Mouse (Mus musculus): ENCODE measurements around the gene Galnt2. TPM values are rescaled to one million over a fixed set of nuclear protein-coding genes. Genes with fewer than 3 reads are reported as not detected.

Gene Galnt2
- polyA plus RNA-seq, 1 experiment from 2014 or later: 46.4 TPM

DNA sequence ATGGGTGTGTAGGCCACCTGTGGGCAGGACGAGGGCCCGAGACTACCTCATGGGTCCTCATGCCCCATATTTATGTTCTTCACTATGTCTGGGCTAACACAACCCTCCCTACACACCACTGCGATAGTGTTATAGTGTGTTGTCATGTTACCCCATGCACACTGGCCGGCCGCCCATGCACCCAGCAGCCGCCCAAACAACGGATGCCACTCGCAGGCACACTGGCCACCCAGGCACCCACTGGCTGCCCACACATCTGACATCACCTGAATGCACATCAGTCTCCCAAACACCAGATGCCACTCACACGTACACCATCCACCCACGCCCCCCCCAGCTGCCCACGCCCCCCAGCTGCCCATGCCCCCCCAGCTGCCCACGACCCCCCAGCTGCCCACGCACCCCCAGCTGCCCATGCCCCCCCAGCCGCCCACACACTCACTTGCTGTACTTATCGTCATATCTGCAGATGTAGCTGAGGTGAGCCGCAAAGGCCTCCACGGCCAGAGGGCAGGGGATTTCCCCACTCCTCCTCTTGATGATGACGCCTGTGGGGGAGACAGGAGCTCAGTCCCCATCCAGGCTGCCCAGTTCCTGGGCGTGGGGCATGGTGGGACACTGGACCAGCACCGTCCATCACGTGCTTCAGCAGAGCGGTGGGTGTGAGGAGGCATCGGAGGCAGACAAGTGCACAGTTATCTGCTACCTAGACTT, 140.4 kb downstream of the Galnt2 start:
- Histone ChIP-seq H3K9me3 (ENCODE audit: control insufficient read depth, low read length) (no peaks in the 10 kb centered on the region), H3K9ac (ENCODE audit: low read length) (no peak overlapping the region), H3K27me3 (ENCODE audit: control insufficient read depth, insufficient read depth, low read depth, low read length) (no peaks in the 10 kb centered on the region), H3K4me2 (ENCODE audit: low read depth, low read length) (no peak overlapping the region), H3K4me3 (ENCODE audit: low read length) (no peak overlapping the region), H3K27ac (ENCODE audit: low read length) (no peak overlapping the region), H3K36me3 (ENCODE audit: control insufficient read depth, insufficient read depth, low read length) (no peaks in the 10 kb centered on the region), H3K4me1 (replicated peaks; ENCODE audit: control insufficient read depth, insufficient read depth, low read length) (peaks cover 5% of the 10 kb centered on the region; the same call in 1 of the 2 replicates)
- no peak for ATAC-seq (ENCODE audit: low read depth)
- WGBS: 84% methylated on average over 23 of the region's 23 CpGs

DNA sequence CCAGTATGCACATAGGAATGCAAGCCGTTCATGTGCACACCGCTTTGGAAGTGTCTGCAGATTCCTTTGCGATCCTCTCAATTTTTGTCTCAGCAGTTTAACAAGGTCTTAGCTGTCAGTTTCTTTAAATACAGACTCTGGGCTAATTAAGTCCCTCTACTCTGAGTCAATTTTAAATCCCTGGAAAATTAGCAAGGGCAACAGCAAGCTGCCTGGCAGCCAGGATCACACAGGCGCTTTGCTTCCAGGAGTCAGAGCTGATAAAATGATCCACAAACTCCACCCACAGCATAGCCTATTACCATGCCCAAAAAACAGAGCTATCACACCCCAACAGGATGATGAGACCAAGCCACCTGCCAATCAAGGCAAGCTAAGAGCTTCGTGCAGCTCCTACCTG, 142.6 kb downstream of the Galnt2 start:
- 88% methylated on average over 5 of the region's 5 CpGs for WGBS
- Histone ChIP-seq H3K27me3 (ENCODE audit: control insufficient read depth, insufficient read depth, low read depth, low read length) (no peaks in the 10 kb centered on the region), H3K9me3 (ENCODE audit: control insufficient read depth, low read length) (no peaks in the 10 kb centered on the region), H3K4me1 (replicated peaks; ENCODE audit: control insufficient read depth, insufficient read depth, low read length) (peaks cover 5% of the 10 kb centered on the region; the same call in 1 of the 2 replicates), H3K9ac (ENCODE audit: low read length) (no peak overlapping the region), H3K27ac (ENCODE audit: low read length) (no peak overlapping the region), H3K4me2 (ENCODE audit: low read depth, low read length) (no peak overlapping the region), H3K36me3 (ENCODE audit: control insufficient read depth, insufficient read depth, low read length) (no peaks in the 10 kb centered on the region), H3K4me3 (ENCODE audit: low read length) (no peak overlapping the region)
- no peak for ATAC-seq (ENCODE audit: low read depth)

DNA sequence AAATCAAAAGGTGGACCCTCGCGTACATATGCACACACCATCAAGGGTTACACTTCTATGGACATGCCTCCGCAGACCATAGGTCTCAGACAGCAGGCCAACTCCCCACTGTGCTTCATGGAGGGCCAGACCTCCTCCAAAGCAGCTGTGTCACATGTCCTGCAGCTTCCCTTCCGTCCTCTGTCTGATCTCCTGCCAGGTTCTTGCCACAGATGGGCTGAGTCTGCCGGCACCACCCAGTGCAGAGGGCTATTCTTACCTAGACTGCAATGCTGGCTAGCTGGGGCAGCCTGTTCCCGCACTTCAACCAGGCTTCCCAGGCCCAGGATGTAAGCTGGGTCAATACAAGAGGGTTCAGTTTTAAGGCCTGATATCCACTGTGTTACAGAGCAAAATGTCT, 144.0 kb downstream of the Galnt2 start:
- ATAC-seq (ENCODE audit: low read depth): peak; percentile 63; the same call in 1 of the 2 replicates

DNA sequence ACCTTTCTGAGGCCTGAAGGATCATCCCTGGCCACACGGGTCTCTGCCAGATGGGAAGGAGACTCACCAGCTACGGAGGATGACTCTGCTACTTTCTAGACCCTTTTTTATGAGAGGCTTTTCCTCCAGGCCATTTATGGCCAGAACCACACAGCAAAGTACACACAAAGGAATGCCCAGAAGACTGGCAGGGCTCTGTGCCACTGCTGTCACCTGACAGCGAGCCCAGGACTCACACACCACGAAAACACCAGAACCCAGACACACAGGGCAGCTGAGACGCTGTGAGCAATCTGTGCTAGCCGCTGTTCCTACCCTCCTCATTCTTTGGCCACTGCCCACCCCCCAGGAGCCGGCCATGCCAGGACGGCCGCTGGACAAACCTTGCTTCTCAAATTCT, 144.5 kb downstream of the Galnt2 start:
- WGBS: 85% methylated on average over 9 of the region's 9 CpGs
- Histone ChIP-seq H3K4me2 (ENCODE audit: low read depth, low read length) (no peak overlapping the region), H3K27me3 (ENCODE audit: control insufficient read depth, insufficient read depth, low read depth, low read length) (no peaks in the 10 kb centered on the region), H3K27ac (ENCODE audit: low read length) (no peak overlapping the region), H3K9me3 (ENCODE audit: control insufficient read depth, low read length) (no peaks in the 10 kb centered on the region), H3K4me3 (ENCODE audit: low read length) (no peak overlapping the region), H3K9ac (ENCODE audit: low read length) (no peak overlapping the region), H3K36me3 (ENCODE audit: control insufficient read depth, insufficient read depth, low read length) (no peaks in the 10 kb centered on the region), H3K4me1 (replicated peaks; ENCODE audit: control insufficient read depth, insufficient read depth, low read length) (peaks cover 5% of the 10 kb centered on the region; the same call in 1 of the 2 replicates)
- no peak for ATAC-seq (ENCODE audit: low read depth)

More for the DNA sequence above, 144.0 kb downstream of the Galnt2 start:
- no peak overlapping the region for H3K27ac ChIP-seq (ENCODE audit: low read length)
- peaks cover 5% of the 10 kb centered on the region; the same call in 1 of the 2 replicates for H3K4me1 ChIP-seq (replicated peaks; ENCODE audit: control insufficient read depth, insufficient read depth, low read length)
- H3K4me2 ChIP-seq (ENCODE audit: low read depth, low read length): no peak overlapping the region
- no peaks in the 10 kb centered on the region for H3K27me3 ChIP-seq (ENCODE audit: control insufficient read depth, insufficient read depth, low read depth, low read length)
- 45% methylated on average over 6 of the region's 6 CpGs for WGBS
- no peak overlapping the region for H3K4me3 ChIP-seq (ENCODE audit: low read length)
- H3K9me3 ChIP-seq (ENCODE audit: control insufficient read depth, low read length): no peaks in the 10 kb centered on the region
- H3K36me3 ChIP-seq (ENCODE audit: control insufficient read depth, insufficient read depth, low read length): no peaks in the 10 kb centered on the region
- no peak overlapping the region; the same call in 1 of the 2 replicates for H3K9ac ChIP-seq (ENCODE audit: low read length)

DNA sequence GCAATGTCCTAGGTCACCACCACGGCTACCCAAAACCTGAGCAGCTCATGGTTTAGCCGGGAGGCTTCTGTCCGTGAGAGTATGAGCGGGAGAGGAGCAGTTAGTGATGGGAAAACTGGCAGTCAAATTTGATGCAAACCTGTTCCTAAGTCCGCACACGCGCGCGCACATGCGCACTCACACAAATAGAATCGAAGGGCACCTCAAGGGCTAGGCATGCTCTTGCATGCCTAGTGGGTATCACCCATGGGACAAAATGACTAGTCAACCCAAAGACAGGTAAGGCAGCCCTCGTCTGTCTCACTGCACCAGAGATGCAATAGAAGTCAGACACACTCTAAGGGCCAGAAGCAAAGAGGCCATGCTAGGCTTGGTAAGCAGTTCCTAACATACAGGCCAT, 145.2 kb downstream of the Galnt2 start:
- Histone ChIP-seq H3K27me3 (ENCODE audit: control insufficient read depth, insufficient read depth, low read depth, low read length) (no peaks in the 10 kb centered on the region), H3K9me3 (ENCODE audit: control insufficient read depth, low read length) (no peaks in the 10 kb centered on the region), H3K36me3 (ENCODE audit: control insufficient read depth, insufficient read depth, low read length) (no peaks in the 10 kb centered on the region), H3K4me3 (ENCODE audit: low read length) (no peak overlapping the region), H3K4me1 (replicated peaks; ENCODE audit: control insufficient read depth, insufficient read depth, low read length) (peaks cover 5% of the 10 kb centered on the region; the same call in 1 of the 2 replicates), H3K9ac (ENCODE audit: low read length) (no peak overlapping the region), H3K27ac (ENCODE audit: low read length) (no peak overlapping the region), H3K4me2 (ENCODE audit: low read depth, low read length) (no peak overlapping the region)
- WGBS: 93% methylated on average over 12 of the region's 12 CpGs
- no peak for ATAC-seq (ENCODE audit: low read depth)

DNA sequence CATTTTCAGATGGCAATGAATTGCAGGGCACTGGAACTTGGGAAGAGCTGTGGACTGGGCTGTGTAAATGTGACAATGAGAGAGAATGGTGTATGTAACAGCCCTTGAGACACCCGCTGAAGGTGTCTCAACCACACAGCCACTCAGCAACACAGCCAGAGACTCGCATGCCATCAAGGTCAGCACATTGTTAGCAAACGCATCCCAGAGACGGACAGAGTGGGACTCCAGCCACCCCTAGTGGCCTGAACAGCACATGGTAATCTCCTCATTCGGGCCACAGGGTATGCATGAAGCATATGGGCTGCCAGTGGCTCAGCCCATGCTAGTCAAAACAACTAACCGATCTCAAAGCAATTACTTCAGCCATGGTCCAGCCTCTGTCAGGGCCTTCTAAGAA, 148.1 kb downstream of the Galnt2 start:
- 63% methylated on average over 6 of the region's 6 CpGs for WGBS
- Histone ChIP-seq H3K27me3 (ENCODE audit: control insufficient read depth, insufficient read depth, low read depth, low read length) (no peaks in the 10 kb centered on the region), H3K4me2 (ENCODE audit: low read depth, low read length) (no peak overlapping the region), H3K9me3 (ENCODE audit: control insufficient read depth, low read length) (no peaks in the 10 kb centered on the region), H3K9ac (ENCODE audit: low read length) (no peak overlapping the region), H3K36me3 (ENCODE audit: control insufficient read depth, insufficient read depth, low read length) (no peaks in the 10 kb centered on the region), H3K4me3 (ENCODE audit: low read length) (no peak overlapping the region), H3K27ac (ENCODE audit: low read length) (no peak overlapping the region), H3K4me1 (replicated peaks; ENCODE audit: control insufficient read depth, insufficient read depth, low read length) (peaks cover 5% of the 10 kb centered on the region; the same call in 1 of the 2 replicates)
- ATAC-seq (ENCODE audit: low read depth): no peak

DNA sequence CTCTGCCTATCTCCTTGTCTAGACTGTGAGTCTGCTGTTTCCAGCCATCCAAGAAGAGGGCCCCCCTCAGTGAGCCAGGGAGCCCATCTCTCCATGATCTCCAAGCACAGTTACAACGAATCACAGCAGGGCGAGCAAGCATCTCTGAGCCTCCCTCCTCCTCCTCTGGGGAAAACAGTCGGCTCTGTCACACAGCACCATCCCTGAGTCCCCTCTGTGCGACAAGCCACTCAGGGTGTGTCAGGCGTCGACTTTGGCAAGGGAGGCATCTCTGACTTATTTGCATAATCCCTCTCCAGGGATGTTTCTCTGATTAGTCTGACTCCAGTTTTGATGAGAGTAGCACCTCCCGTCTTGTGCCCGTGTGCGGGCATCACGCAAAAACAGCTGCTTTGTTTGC, 151.0 kb downstream of the Galnt2 start:
- Histone ChIP-seq H3K27ac (ENCODE audit: low read length) (no peak overlapping the region), H3K4me3 (ENCODE audit: low read length) (no peak overlapping the region), H3K9ac (ENCODE audit: low read length) (no peak overlapping the region), H3K27me3 (ENCODE audit: control insufficient read depth, insufficient read depth, low read depth, low read length) (no peaks in the 10 kb centered on the region), H3K36me3 (ENCODE audit: control insufficient read depth, insufficient read depth, low read length) (no peaks in the 10 kb centered on the region), H3K4me2 (ENCODE audit: low read depth, low read length) (no peak overlapping the region), H3K9me3 (ENCODE audit: control insufficient read depth, low read length) (no peaks in the 10 kb centered on the region), H3K4me1 (replicated peaks; ENCODE audit: control insufficient read depth, insufficient read depth, low read length) (no peaks in the 10 kb centered on the region)
- WGBS: 55% methylated on average over 10 of the region's 10 CpGs
- ATAC-seq (ENCODE audit: low read depth): no peak

DNA sequence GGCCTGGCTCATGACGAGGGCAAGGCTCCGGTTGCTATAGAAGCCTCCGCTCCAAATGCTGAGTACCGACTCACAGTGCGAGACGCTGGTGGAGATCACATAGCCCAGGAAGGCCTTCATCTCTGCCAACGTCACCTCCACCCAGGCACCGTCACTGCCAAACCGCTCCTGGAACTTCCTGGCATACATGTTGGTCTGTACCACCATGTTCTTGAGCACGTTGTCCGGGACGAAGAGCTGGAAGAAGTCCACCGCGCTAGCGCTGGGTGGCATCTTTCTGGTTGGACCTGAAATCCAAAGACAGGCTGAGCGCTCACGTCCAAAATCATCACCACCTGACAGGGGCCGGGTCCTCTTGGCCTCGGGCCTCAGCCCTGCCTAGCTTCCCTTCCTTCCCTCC, 153.1 kb downstream of the Galnt2 start:
- ATAC-seq (ENCODE audit: low read depth): no peak
- Histone ChIP-seq H3K4me2 (ENCODE audit: low read depth, low read length) (no peak overlapping the region), H3K9ac (ENCODE audit: low read length) (no peak overlapping the region), H3K4me3 (ENCODE audit: low read length) (no peak overlapping the region), H3K4me1 (replicated peaks; ENCODE audit: control insufficient read depth, insufficient read depth, low read length) (no peaks in the 10 kb centered on the region), H3K27ac (ENCODE audit: low read length) (no peak overlapping the region), H3K27me3 (ENCODE audit: control insufficient read depth, insufficient read depth, low read depth, low read length) (no peaks in the 10 kb centered on the region), H3K36me3 (ENCODE audit: control insufficient read depth, insufficient read depth, low read length) (no peaks in the 10 kb centered on the region), H3K9me3 (ENCODE audit: control insufficient read depth, low read length) (no peaks in the 10 kb centered on the region)
- WGBS: 91% methylated on average over 19 of the region's 19 CpGs

DNA sequence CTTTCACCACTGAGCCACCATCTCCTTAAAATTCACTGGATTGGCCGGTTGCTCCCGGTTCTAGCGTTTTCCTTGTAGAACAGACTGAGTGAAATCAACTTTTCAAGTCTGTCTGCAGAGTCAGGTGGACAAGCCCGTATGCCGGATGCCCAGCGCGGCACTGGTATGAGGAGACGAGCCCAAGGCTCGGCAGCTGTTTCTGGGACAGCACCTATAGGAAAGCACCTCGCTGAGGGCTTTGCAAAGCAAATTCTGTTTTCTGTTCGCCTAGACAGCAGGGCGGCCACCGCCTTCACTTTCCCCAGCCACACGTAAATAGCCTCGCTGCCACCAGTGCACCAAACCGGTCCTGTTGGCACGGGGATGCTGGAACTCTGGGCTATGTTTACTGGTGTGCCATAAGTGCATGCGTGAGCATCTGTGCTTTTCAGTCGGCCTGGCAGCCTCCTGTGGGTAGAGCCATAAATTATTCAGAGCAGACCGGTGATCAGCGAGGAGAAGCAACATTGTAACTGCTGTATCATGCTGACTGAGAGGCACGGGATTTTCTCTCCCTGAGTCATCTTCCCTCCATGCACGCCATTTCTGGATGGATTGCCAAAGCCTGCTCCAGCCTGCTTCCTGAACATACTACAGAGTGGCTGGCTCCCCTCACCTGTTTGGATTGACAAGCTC, 155.2 kb downstream of the Galnt2 start:
- no peaks in the 10 kb centered on the region for H3K36me3 ChIP-seq (ENCODE audit: control insufficient read depth, insufficient read depth, low read length)
- H3K27ac ChIP-seq (ENCODE audit: low read length): no peak overlapping the region
- H3K27me3 ChIP-seq (ENCODE audit: control insufficient read depth, insufficient read depth, low read depth, low read length): no peaks in the 10 kb centered on the region
- no peak overlapping the region for H3K4me2 ChIP-seq (ENCODE audit: low read depth, low read length)
- no peak for ATAC-seq (ENCODE audit: low read depth)
- H3K4me1 ChIP-seq (replicated peaks; ENCODE audit: control insufficient read depth, insufficient read depth, low read length): no peaks in the 10 kb centered on the region
- no peak overlapping the region for H3K9ac ChIP-seq (ENCODE audit: low read length)
- WGBS: 80% methylated on average over 23 of the region's 23 CpGs
- H3K9me3 ChIP-seq (ENCODE audit: control insufficient read depth, low read length): no peaks in the 10 kb centered on the region
- no peak overlapping the region for H3K4me3 ChIP-seq (ENCODE audit: low read length)

Data from lung, embryonic 16.5 days (tissue).